Mouse (Mus musculus): Measurements from ENCODE around the gene Ccl28. TPM values are rescaled to one million over a fixed set of nuclear protein-coding genes. Genes with fewer than 3 reads are reported as not detected.
"Not testable (repeated sequence)": the region's sequence is repeated elsewhere in the genome, so short reads cannot be mapped to it uniquely, and the experiment has no call there.

Gene Ccl28
- total RNA-seq (2021): 1 to 10 TPM; 1.3 to 1.5 TPM
- long read RNA-seq, experiment 1: 0 reads
- long read RNA-seq, experiment 2, partial matches to known transcripts: 0 of 1 reads
- long read RNA-seq, experiment 2, other reads (novel, unspliced or antisense): 1 of 1 reads

DNA sequence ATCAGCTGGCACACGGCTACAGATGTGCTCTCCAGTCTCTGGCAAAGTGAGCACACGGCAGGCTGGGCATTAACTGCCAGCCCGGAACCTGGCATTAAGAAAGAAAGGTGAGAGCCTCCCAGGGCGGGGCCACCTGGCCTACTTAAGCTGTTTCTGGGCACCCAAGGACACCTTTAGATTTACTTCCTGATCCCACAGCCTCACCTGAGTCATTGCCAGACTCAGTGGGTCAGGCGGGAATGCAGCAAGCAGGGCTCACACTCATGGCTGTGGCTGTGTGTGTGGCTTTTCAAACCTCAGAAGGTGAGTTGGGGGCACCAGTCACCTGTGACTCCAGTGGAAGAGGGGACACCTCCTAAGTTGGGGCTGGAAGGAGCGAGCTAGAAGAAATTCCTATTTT is at the start of gene Ccl28:
Ccl28 (plus strand) TSS at position 186 of the 400 bp plus-strand sequence.
- no peak for DNase-seq (ENCODE audit: low spot score in 2 of 2)

DNA sequence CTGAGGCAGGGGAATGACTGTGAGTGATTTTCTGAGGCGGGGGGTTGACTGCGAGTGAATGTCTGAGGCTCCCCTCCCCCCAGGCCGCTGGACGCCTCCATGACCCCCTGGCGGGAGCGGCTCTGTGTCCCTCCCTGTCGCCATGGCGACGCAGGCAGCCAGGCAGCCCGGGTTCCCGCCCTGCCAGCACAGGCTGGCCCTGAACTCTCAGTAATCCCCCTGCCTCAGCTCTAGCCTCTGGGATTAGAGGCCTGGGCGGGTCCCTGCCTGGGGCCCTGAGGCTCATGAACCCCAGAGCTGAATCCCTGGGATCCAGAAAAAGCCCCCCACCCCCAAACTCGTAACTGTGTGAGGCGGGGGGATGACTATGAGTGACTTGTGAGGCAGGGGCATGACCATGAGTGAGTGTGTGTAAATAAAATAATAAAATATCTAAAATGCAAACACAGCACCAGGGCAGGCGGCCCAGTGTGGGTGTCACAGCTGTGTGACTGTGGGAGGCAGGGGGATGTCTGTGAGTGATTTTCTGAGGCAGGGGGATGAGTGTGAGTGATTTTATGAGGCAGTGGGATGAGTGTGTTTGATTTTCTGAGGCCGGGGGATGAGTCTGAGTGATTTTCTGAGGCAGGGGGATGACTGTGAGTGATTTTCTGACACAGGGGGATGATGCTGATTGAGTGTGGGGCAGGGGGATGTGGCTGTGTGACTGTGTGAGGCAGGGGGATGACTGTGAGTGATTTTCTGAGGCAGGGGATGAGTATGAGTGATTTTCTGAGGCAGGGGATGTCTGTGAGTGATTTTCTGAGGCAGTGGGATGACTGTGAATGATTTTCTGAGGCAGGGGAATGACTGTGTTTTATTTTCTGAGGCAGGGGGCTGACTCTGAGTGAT is 27.1 kb upstream of the Ccl28 start:
- DNase-seq (ENCODE audit: low spot score in 2 of 2): not testable (repeated sequence)

DNA sequence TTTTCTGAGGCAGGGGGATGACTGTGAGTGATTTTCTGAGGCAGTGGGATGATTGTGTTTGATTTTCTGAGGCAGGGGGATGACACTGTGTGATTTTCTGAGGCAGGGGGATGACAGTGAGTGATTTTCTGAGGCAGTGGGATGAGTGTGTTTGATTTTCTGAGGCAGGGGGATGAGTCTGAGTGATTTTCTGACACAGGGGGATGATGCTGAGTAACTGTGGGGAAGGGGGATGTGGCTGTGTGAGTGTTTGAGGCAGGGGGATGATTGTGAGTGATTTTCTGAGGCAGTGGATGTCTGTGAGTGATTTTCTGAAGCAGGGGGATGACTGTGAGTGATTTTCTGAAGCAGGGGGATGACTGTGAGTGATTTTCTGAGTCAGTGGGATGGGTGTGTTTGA is 25.2 kb upstream of the Ccl28 start:
- DNase-seq (ENCODE audit: low spot score in 2 of 2): not testable (repeated sequence)

DNA sequence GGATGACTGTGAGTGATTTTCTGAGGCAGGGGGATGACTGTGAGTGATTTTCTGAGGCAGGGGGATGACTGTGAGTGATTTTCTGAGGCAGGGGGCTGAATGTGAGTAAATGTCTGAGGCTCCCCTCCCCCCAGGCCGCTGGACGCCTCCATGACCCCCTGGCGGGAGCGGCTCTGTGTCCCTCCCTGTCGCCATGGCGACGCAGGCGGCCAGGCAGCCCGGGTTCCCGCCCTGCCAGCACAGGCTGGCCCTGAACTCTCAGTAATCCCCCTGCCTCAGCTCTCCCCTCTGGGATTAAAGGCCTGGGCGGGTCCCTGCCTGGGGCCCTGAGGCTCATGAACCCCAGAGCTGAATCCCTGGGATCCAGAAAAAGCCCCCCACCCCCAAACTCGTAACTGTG is 24.6 kb upstream of the Ccl28 start:
- not testable (repeated sequence) for DNase-seq (ENCODE audit: low spot score in 2 of 2)

DNA sequence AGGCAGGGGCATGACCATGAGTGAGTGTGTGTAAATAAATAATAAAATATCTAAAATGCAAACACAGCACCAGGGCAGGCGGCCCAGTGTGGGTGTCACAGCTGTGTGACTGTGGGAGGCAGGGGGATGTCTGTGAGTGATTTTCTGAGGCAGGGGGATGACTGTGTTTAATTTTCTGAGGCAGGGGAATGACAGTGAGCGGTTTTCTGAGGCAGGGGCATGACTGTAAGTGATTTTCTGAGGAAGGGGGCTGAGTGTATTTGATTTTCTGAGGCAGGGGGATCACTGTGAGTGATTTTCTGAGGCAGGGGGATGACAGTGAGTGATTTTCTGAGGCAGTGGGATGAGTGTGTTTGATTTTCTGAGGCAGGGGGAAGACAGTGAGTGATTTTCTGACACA is 24.1 kb upstream of the Ccl28 start:
- DNase-seq (ENCODE audit: low spot score in 2 of 2): not testable (repeated sequence)

DNA sequence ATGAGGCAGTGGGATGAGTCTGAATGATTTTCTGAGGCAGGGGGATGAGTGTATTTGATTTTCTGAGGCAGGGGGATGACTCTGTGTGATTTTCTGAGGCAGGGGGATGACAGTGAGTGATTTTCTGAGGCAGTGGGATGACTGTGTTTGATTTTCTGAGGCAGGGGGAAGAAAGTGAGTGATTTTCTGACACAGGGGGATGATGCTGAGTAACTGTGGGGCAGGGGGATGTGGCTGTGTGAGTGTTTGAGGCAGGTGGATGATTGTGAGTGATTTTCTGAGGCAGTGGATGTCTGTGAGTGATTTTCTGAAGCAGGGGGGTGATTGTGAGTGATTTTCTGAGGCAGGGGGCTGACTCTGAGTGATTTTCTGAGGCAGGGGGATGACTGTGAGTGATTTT is 23.5 kb upstream of the Ccl28 start:
- not testable (repeated sequence) for DNase-seq (ENCODE audit: low spot score in 2 of 2)

DNA sequence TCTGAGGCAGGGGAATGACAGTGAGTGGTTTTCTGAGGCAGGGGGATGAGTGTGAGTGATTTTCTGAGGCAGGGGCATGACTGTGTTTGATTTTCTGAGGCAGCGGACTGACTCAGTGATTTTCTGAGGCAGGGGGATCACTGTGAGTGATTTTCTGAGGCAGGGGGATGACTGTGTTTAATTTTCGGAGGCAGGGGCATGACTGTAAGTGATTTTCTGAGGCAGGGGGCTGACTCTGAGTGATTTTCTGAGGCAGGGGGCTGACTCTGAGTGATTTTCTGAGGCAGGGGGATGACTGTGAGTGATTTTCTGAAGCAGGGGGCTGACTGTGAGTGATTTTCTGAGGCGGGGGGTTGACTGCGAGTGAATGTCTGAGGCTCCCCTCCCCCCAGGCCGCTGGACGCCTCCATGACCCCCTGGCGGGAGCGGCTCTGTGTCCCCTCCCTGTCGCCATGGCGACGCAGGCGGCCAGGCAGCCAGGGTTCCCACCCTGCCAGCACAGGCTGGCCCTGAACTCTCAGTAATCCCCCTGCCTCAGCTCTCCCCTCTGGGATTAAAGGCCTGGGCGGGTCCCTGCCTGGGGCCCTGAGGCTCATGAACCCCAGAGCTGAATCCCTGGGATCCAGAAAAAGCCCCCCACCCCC is 20.8 kb upstream of the Ccl28 start:
- peak in 1 of 2 experiments; percentile 28 for DNase-seq (ENCODE audit: low spot score in 2 of 2)

DNA sequence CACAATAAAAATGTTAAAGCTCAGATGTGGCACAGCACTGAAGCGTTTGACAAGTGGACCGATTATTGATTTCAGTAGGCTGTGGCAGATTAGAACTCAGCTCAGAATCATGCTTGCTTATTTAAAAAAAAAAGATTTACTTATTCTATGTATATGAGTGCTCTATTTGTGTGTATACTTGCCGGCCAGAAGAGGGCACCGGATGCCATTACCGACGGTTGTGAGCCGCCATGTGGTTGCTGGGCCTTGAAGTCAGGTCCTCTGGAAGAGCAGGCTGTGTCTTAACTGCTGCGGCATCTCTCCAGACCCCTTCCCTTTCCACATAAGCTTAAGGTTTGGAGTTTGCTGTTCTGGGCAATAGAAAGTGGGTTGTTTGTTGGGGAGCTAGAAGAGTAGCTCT is 19.7 kb upstream of the Ccl28 start:
- DNase-seq (ENCODE audit: low spot score in 2 of 2): not testable (repeated sequence)

DNA sequence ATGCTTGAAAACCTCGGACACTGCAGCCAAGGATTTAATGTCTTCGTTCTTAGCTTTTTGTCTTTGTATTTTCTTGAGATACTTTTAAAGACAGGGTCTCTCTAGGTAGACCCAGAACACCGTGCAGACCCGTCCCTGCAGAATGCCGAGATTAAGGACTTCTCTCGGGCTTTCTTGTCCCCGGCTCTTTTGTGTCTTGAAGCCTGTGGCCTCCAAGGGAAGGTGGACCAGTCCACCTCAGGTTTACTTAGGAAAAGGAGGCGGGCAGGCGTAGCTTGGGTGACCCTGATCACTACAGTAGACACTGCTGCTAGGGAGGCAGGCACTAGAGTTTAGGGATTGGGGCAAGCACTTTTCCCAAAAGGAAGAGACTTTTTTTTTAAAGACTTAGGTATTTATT is 19.3 kb upstream of the Ccl28 start:
- not testable (repeated sequence) for DNase-seq (ENCODE audit: low spot score in 2 of 2)

DNA sequence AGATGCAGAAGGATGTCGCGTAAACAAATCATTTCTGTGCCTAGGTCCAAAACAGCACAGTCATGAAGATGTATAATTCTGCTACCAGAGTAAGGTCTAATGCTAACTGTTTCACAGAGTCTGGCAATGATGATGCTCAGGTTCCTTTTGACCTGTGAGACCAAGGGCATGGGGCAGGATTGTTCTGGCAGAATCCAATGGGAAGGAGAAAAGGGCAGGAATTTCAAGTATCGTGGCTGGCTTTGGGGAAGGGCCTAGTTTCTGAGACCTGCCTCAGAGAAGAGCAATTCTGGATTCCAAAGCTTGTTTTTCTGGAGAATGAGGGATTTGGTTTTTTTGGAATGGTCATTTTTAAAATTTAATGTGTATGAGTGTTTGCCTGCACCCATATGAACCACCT is 4.8 kb upstream of the Ccl28 start:
- DNase-seq (ENCODE audit: low spot score in 2 of 2): no peak

DNA sequence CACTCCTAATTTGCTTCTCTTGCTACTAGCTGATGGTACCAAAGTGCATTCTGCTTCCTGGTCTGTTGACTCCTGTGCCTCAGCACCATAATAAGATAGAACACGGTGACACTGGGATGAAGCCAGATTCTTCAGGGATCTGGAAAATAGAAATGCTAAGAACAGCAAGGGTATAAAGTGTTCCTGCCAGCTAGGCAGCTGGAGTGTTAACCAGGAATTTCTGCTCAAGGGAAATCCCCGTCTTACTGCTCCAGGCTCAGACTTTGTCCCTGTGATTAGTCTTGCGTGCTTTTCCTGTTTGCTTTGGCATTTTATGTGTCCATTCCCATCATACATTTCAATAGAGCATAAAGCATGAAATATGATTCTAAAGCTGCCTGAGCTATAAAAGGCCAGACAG is 3.9 kb upstream of the Ccl28 start:
- DNase-seq (ENCODE audit: low spot score in 2 of 2): peak in 1 of 2 experiments; percentile 25

DNA sequence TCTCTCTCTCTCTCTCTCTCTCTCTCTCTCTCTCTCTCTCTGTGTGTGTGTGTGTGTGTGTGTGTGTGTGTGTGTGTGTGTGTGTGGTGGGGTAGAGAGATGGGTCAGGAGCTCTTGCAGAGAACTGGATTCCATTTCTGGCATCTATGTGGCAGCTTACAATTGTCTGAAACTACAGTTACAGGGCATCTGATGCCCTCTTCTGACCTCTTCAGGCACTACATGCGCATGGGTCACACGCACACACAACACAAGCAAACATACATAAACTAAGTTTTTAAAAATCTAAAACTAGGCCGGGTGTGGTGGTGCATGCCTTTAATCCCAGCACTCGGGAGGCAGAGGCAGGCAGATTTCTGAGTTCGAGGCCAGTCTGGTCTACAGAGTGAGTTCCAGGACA is 2.3 kb downstream of the Ccl28 start:
- DNase-seq (ENCODE audit: low spot score in 2 of 2): not testable (repeated sequence)

DNA sequence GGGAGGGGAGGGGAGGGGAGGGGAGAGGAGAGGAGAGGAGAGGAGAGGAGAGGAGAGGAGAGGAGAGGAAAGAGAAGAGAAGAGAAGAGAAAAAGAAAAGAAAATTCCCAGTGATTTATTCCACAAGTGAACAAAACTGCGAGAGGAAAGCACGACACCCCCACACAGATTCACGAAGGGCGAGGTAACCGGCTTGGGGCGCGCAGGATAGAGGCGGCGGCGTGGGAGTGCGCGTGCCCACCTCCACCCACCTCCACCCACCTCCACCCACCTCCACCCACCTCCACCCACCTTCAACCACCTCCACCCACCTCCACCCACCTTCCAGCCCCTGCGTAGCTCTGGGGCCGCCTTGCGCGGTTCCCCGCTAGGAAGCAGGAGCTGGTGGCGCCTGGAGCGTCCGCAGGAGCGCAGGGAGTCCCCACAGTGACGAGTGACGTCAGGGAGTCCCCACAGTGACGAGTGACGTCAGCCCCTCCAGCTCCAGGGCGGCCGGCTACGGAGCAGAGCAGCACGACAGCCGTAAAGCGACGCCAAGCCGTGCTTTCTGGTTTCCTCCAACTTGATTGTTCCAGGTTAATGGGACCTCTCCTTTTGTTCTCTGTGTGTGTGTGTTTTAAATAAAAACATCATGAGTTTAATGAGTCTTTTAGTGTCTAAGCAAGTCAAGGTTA is 8.0 kb downstream of the Ccl28 start:
- peak; percentile 80 to 83 for DNase-seq (ENCODE audit: low spot score in 2 of 2)

DNA sequence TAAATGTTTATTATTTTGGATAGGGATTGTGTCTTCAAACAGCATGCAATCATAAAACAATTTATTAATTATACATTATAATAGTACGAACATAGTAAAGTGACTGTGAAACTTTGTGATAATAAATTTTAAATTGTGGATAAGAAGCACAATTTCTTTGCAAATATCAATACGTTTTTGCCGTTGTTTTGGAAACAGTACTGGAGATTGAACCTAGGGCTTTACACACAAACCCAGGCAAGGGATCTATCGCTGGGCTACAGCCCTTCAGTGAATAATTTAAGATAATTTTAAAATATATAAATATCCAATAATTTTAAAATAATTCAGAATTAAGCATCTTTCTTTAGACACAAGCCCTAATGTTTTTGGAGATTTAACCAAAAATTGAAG is 8.5 kb downstream of the Ccl28 start:
- DNase-seq (ENCODE audit: low spot score in 2 of 2): no peak

DNA sequence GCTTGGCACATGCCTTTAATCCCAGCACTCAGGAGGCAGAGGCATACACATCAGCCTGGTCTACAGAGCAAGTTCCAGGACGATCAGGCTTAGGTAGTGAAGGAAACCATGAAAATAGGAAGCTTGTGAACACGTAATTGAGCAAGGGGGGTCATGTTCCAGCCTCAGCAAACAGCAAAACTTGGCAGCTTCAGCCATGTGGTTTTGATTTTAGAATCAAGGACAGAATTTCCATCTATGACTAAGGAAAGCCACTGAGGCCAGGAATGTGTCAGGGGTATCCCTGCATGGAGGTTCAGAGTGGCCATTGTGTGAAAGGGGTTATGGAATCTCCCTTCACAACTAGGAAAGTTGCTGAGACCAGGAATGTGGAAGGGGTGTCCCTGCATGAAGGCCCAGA is 11.9 kb downstream of the Ccl28 start:
- no peak for DNase-seq (ENCODE audit: low spot score in 2 of 2)

DNA sequence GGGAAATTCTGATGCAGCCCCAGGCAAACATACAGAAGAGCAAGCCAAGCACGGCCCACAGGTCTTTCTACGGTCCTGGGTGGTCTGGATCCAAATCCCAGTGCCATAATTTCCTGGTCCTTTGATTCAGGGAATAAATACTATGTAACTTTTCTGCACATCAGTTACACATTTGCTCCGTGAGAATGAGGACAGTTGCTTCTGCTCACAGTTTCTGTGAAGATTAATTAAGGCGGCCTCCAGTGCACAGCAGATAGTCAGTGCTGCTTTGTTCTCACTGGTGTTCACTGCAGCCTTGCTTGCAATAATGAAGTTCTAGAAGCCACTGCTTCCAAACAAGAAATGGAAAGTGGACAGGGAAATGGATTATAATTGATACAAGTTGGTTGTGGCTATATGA is 14.2 kb downstream of the Ccl28 start:
- DNase-seq (ENCODE audit: low spot score in 2 of 2): no peak

DNA sequence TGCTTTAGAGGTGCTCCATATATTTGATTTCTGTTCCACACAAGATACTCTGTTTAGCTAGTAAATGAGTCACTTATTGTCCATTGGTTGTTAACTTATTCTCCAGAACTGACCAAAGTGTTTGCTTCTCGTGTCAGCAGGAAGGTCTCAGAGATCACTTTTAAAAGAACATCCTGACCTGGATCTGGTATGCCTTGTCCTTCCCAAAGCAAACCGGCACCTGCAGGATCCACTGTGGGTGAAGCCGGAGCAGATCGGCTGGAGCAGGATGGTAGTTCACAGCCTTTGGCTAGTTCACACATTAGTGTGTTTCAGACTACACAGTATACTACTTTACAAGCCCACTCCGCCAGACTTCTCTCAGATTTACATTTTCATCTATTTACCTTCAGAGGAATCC is 14.8 kb downstream of the Ccl28 start:
- no peak for DNase-seq (ENCODE audit: low spot score in 2 of 2)

DNA sequence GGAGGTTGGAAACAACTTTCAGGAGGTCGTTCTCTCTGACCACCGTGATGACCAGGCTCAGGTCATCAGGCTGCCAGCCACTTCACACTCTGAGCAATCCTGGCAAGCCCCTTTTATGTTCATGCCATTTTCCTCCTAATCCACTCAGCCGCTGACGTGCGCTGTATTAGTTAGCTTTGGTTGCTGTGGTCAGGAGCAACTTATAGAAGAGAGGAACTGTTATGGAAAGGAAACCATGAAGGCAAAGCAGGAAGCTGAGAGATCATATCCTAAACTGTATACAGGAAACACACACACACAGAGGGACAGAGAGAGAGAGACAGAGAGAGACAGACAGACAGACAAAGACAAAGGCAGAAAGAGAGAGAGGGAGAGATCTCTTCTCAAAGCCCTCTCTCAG is 15.7 kb downstream of the Ccl28 start:
- DNase-seq (ENCODE audit: low spot score in 2 of 2): no peak

DNA sequence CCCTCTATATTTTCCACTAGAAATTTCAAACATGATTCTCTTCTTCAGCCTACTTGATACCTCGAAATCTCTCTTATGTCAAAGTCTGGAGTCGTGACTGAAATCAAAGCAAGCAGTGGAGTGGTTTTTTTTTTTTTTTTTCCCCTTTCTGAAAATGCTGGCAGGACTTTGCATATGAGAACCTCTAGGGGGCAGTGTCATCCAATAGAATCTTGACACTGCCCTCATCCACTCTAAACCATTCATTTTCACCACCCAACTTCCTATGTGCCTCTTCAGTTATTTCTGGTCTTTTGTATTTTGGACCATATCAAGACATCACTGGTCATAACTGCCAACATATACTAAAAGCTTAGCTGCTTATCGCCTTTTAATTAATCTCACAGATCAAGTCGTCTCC is 16.9 kb downstream of the Ccl28 start:
- DNase-seq (ENCODE audit: low spot score in 2 of 2): peak in 1 of 2 experiments; percentile 34

DNA sequence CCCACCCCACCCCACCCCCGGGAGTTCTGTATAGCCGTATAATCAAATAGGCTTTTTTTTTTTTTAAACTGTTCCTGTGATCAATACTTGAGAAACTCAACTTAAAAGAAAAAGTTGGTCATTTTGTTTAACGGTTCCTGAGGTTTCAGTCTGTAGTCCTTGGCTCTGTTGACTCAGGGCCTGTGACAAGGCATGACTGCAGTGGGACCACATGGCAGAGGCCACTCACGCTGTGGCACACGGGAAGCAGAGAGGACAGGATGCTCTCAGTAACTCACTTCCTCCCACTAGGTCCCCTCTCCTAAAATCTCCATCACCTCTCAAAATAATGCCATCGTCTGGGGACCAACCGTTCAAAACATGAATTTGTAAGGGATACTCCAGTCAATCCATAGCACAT is 17.5 kb downstream of the Ccl28 start:
- no peak for DNase-seq (ENCODE audit: low spot score in 2 of 2)

DNA sequence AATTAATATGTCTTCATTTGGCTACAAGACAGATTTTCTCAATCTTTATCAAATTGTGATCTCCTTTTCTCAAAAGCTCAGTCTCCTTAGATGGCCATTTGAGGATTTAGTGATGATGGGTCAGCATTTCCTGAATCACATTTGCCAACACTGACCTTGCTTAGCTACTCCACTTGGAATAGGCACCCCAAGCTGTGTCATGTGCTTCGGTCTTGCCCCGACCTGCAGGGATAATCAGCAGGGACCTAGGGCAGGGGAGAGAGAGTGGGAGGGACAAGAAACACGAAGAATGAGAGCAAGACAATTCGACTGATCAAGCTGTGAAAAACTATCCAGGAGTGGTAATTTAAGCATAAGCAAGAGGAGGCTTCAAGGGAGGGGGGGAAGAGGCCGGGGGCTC is 21.1 kb downstream of the Ccl28 start:
- no peak for DNase-seq (ENCODE audit: low spot score in 2 of 2)

DNA sequence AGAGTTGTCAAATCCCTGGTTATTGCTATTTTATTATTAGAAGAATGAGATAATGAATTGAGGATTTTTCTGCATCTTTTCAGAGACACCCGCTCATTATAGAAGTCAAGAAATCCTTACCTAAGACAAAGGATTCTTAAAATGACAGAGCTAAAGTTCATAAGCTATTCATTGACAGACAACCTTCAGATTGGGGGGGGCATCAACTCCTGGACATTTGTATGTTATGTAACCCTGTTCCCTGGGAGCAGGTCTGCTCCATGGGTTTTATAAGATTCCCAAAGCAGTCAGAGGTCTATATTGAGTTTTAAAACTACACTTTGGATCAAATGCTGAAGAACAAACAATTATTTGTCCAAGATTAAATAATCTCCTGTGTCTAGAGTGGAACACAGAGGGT is 22.9 kb downstream of the Ccl28 start:
- no peak for DNase-seq (ENCODE audit: low spot score in 2 of 2)

Measured in layer of hippocampus, postnatal 14 days (tissue).